Mouse (Mus musculus) frontal cortex, adult 2 months (tissue): ENCODE data around the gene Olfr373. TPM values are rescaled to one million over a fixed set of nuclear protein-coding genes. Genes with fewer than 3 reads are reported as not detected.
A peak's percentile ranks its signal among the peaks of the same experiment; 100 is the strongest.

Source experiments
- DNase-seq, 2 experiments: peaks; one replicate each; pipeline ENCODE4 v3.0.0; 2022; ENCODE audit warnings: low spot score in 1 of 2; ENCODE audit errors: extremely low spot score in 1 of 2
- polyA plus RNA-seq: library from polyadenylated mRNA; depleted of rRNA; stranded (reverse); fragments of >200 nt; gene quantifications from 2 replicates; pipeline ENCODE4 v1.2.3, GENCODE M21; 2012; rRNA removed

Gene Olfr373
- polyA plus RNA-seq, 1 experiment, result not detected

GRCm38 (mm10) chr8:72132891-72133290 is 49.9 kb downstream of the Olfr373 start:
- no peak for DNase-seq

- DNase-seq, result no peak
Observed at GRCm38 (mm10) chr8:72133507-72133906, 50.5 kb downstream of the Olfr373 start.

DNA sequence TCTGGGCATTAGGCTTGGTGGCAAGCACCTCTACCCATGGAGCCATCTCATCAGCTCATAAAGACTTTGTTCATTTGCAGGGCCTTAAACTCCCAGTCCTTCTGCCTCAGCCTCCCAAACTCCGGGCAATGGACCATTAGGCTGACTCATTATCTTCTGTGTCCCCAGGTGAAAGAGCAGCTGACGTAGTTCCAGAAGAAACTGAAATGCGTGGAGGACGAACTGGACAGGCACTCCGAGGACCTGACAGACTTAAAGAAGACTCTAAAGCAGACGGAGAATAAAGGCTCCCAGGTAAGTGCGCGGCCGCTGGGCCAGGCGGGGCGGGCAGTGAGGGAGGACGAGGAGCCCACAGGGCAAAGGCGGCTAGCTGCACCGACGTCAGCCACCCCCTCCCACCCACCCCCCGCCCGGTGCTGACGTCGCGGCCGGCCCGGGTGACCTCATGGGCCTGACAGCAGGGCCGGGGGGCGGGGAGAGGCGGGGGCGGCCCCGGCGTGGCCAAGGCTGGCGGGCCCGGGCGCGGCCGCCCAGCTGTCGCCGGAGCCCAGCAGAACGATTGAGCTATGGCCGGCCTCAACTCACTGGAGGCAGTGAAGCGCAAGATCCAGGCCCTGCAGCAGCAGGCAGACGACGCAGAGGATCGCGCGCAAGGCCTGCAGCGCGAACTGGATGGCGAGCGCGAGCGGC is 51.9 kb downstream of the Olfr373 start, which contains the start of gene Tpm4:
Gene Tpm4, plus strand, starts transcription at position 220 of the 690 bp plus-strand sequence.
- DNase-seq, result peak in 1 of 2 experiments; percentile 12

GRCm38 (mm10) chr8:72135446-72136301 is 52.7 kb downstream of the Olfr373 start:
- peak in 1 of 2 experiments; percentile 24 for DNase-seq

- peak in 1 of 2 experiments; percentile 41 for DNase-seq
Observed at GRCm38 (mm10) chr8:72136302-72136978, 53.5 kb downstream of the Olfr373 start.

GRCm38 (mm10) chr8:72137431-72137830 is 54.5 kb downstream of the Olfr373 start:
- no peak for DNase-seq

GRCm38 (mm10) chr8:72138456-72138855 is 55.5 kb downstream of the Olfr373 start:
- DNase-seq, result no peak

DNA sequence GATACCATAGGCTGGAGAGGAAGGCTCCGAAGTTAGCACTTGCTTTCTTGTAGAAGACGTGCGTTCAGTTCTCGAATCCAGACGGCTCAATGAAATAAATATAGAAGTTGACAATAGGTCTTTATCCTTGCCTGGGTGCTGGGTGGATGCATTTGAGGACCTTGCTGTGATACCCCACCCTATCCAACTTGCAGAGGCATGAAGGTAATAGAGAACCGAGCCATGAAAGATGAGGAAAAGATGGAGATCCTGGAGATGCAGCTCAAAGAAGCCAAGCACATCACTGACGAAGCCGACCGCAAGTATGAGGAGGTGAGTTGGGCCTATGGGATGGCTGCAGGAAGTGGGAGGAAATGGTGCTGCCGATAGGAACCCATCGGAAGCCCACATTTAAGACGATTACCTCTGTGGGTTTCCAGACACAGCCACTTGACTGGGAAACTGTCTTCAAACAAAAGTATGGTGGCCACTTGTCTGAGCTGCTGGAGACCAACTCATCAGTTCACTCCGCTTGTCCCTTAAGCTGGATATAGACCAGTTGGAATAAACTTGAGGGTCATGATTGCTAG is 60.4 kb downstream of the Olfr373 start:
- no peak for DNase-seq

DNA sequence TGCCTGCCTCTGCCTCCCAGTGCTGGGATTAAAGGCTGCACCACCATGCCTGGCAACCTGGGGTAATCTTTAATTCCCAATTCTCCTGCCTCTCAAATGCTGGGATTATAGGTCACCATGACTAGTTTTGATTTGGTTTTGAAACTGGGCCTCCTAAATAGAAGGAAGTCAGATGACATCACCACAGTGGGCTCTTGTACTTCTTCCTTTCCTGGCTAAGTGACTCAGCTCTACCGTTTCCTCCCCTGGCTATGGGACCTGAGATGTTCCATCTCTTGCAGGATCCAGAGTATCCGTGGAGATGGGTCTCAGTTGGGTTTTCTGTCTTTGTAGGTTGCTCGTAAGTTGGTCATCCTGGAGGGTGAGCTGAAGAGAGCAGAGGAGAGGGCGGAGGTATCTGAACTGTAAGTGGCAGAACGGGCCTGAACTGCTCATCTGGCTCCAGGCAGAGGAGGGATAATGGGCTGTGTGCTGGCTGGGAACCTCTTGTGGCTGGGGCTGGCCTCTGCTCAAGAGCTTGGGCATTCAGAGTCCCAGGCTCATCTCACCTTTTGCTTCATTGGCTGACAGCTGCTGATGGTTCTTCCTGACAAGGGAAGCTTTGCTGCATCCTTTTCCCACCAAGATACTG is 61.5 kb downstream of the Olfr373 start:
- DNase-seq, result no peak

- DNase-seq, result no peak
Observed at GRCm38 (mm10) chr8:72145511-72145910, 62.5 kb downstream of the Olfr373 start.

DNA sequence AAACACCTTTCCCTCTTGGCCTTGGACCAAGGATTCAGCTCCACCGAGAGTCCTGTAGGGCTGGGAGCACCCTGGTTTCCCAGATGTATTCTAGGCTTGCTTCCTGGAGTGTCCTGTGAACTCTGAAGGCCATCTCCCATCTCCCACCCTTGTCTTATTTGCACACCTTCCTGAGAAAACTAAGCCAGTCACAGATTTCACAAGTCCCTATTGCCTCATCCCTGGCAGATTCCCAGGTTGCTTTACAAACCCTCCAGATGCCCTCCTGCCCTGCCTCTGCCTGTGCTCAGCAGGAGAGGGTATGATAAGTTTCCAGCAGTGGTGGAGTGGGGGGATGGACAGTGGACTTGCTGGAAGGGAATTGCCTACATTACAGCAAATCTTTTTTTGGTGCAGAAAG is 63.1 kb downstream of the Olfr373 start:
- no peak for DNase-seq

DNA sequence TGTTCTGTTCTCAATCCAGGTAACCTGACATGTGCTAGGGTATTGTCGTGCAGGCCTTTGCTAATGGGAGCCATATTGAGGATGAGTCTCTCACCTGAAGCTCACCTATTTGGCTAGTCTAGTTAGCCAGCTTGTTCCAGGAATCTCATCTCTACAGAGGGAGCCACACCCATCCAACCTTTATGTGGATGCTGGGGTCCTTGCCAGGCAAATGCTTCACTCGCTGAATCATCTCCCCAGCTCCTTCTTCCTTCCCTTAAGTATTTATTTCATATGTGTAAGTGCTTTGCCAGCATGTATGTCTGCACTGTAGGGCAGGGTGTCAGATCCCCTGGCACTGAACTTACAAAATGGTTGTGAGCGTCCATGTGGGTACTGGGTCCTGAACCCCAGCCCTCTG is 63.6 kb downstream of the Olfr373 start:
- DNase-seq, result no peak

- DNase-seq, result no peak
Observed at GRCm38 (mm10) chr8:72147266-72147665, 64.3 kb downstream of the Olfr373 start.

DNA sequence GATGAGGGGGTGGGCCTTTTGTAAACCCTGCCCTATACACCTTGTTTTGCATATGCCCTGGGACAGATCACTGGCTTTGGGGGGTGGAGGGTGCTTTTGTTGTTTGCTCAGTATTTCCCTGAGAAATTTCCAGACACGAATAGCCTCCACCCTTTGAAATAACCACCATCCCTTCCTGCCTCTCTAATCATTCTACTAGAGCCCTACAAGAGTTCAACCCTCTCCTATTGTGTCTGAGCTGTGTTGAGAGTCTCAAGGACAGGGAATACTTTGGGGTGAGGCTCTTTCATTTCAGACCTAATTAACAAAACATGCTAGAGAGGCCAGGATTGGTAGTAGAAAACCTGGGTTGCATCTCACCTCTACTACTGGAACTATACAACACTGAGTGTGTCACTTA is 66.1 kb downstream of the Olfr373 start:
- DNase-seq, result no peak

DNA sequence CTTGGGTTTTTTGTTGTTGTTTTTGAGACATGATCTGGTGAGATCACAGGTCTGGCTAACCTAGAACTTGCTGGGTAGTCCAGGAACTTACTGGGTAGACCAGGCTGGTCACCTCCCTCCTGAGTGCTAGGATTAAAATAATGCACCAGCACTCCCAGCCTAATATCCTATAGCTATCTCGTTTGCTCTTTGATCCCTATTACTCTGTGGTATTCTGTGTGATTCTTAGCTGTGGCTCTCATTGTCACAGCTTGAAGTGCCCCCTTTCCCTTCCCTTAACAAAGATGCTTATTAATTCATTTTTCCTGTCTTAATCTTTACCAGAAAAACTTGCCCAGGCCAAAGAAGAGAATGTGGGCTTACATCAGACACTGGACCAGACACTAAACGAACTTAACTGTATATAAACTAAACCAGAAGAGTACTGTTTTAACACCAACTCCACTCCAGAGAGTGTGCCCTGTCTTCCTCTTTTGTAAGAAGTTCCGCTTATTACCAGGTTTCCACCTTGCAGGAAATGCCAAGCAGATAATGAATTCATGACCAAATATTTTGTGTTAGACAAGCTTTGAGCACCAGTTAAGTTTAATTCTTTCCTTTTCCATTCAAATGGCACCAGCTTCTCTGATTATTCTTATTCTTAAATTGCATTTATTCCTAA is 68.6 kb downstream of the Olfr373 start:
- DNase-seq, result no peak

Other genes with a start within 250 kb of the Olfr373 start
- gene Zfp709, start 201.2 kb upstream of the Olfr373 start, polyA plus RNA-seq, result 2.3 and 3.1 TPM in 2 replicates
- 4.7 and 6.1 TPM in 2 replicates for gene Zfp882, start 174.6 kb upstream of the Olfr373 start, polyA plus RNA-seq
- 20.7 and 23.1 TPM in 2 replicates for gene Zfp617, start 174.5 kb upstream of the Olfr373 start, polyA plus RNA-seq
- gene Zfp961, start 132.1 kb upstream of the Olfr373 start, polyA plus RNA-seq, result 18.0 and 18.2 TPM in 2 replicates
- gene Cyp4f18, start 73.6 kb upstream of the Olfr373 start, polyA plus RNA-seq, result 0.12 and 0.25 TPM in 2 replicates
- not detected in 2 replicates for gene Olfr372, start 42.0 kb upstream of the Olfr373 start, polyA plus RNA-seq
- 0.04 and 0.06 TPM in 2 replicates for gene Olfr374, start 23.9 kb downstream of the Olfr373 start, polyA plus RNA-seq
- 41.6 and 48.7 TPM in 2 replicates for gene Tpm4, start 51.8 kb downstream of the Olfr373 start, polyA plus RNA-seq
- 60.6 and 63.4 TPM in 2 replicates for gene Rab8a, start 78.0 kb downstream of the Olfr373 start, polyA plus RNA-seq
- gene Hsh2d, start 106.5 kb downstream of the Olfr373 start, polyA plus RNA-seq, result 0.06 and 0.12 TPM in 2 replicates
- gene Cib3, start 129.7 kb downstream of the Olfr373 start, polyA plus RNA-seq, result 0.06 and 0.21 TPM in 2 replicates
- not detected in 2 replicates for gene Gm11034, start 130.5 kb downstream of the Olfr373 start, polyA plus RNA-seq
- gene Fam32a, start 136.6 kb downstream of the Olfr373 start, polyA plus RNA-seq, result 77.5 and 79.3 TPM in 2 replicates
- 111 and 115 TPM in 2 replicates for gene Ap1m1, start 156.8 kb downstream of the Olfr373 start, polyA plus RNA-seq
- 3.7 and 6.4 TPM in 2 replicates for gene Gm10282, start 222.1 kb downstream of the Olfr373 start, polyA plus RNA-seq
- gene Klf2, start 235.9 kb downstream of the Olfr373 start, polyA plus RNA-seq, result 10.3 and 18.3 TPM in 2 replicates